Mouse (Mus musculus) heart, embryonic 15.5 days (tissue): ENCODE results near the gene Nat8f5. TPM values are rescaled to one million over a fixed set of nuclear protein-coding genes. Genes with fewer than 3 reads are reported as not detected.
"Not testable (repeated sequence)": the region's sequence is repeated elsewhere in the genome, so short reads cannot be mapped to it uniquely, and the experiment has no call there.

Source experiments
- ATAC-seq: fragments of 200-750 bp; cut with Nextera tagmentation; replicated peaks from 2 replicates; pipeline ENCODE4 v1.8.0; 2017; ENCODE audit warnings: low read depth, moderate TSS enrichment; ENCODE audit not compliant: insufficient number of reproducible peaks, insufficient read depth, low FRiP score
- H3K27ac ChIP-seq: fragments of 300-500 bp; sonication (generic); 2 replicates; pipeline ENCODE4 v1.5.1; 2015; ENCODE audit warnings: mild to moderate bottlenecking, inconsistent platforms
- H3K27me3 ChIP-seq: fragments of 300-500 bp; sonication (generic); 2 replicates; pipeline ENCODE4 v1.6.1; 2015; ENCODE audit warnings: inconsistent platforms
- H3K36me3 ChIP-seq: fragments of 300-500 bp; sonication (generic); 2 replicates; pipeline ENCODE4 v1.6.1; 2015; ENCODE audit warnings: mild to moderate bottlenecking, inconsistent platforms
- H3K4me1 ChIP-seq: fragments of 300-500 bp; sonication (generic); replicated peaks from 2 replicates; pipeline ENCODE4 v1.6.1; 2015; ENCODE audit warnings: inconsistent platforms
- H3K4me2 ChIP-seq: fragments of 300-500 bp; sonication (generic); 2 replicates; pipeline ENCODE4 v1.6.1; 2015; ENCODE audit warnings: inconsistent platforms, mild to moderate bottlenecking, moderate library complexity
- H3K4me3 ChIP-seq: fragments of 300-500 bp; sonication (generic); 2 replicates; pipeline ENCODE4 v1.5.1; 2015; ENCODE audit warnings: mild to moderate bottlenecking, inconsistent platforms
- H3K9ac ChIP-seq: fragments of 300-500 bp; sonication (generic); 2 replicates; pipeline ENCODE4 v1.6.1; 2015; ENCODE audit warnings: mild to moderate bottlenecking, inconsistent platforms
- H3K9me3 ChIP-seq: fragments of 300-500 bp; sonication (generic); replicated peaks from 2 replicates; pipeline ENCODE4 v1.6.1; 2016; ENCODE audit warnings: inconsistent platforms
- WGBS: fragments of 180-500 bp; shearing (Covaris S2); methylation state at CpG from one replicate; pipeline ENCODE4 v1.1.7; 2015; ENCODE audit warnings: mixed read lengths; 5-methylcytosine and 5-hydroxymethylcytosine counted together
- polyA plus RNA-seq: library from polyadenylated mRNA; unstranded; fragments of >200 nt; fragmentation: Nextera tagmentation; extraction: Ambion mirVana; gene quantifications from 2 replicates; pipeline ENCODE4 v1.2.1, GENCODE M21; 2015

Gene Nat8f5
- polyA plus RNA-seq, 1 experiment from 2014 or later: not detected

DNA sequence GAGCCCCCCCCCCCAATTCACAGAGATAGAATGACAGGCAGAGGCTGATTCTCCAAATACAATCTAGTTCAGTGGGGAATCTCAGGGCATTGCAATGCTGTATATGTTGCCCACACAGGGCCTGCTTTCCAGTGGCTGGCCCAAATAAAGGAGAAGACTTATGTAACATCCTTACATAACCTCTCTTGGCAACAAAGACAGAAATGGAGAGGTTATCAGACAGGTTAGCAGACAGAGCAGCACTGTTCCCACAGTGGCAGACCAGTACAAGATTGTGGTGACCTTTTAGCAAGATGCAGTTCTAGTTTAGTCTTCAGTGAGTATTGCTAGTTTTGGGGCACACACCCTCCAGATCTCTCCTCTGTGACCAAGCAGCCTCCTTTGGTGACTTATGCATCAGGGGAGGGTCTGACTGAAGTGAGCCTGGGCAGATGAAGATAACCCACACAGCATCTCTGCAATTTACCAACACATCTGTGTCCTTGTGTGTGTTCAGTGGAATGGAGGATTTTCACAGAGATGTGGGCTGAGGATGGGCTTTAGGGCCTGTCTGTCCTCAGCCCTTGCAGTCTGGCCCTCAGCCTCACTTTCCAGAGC, 13.8 kb upstream of the Nat8f5 start:
- H3K27ac ChIP-seq, ATAC-seq, H3K36me3 ChIP-seq, H3K27me3 ChIP-seq, H3K4me2 ChIP-seq, H3K9me3 ChIP-seq, H3K4me1 ChIP-seq, H3K4me3 ChIP-seq, H3K9ac ChIP-seq: not testable (repeated sequence)

DNA sequence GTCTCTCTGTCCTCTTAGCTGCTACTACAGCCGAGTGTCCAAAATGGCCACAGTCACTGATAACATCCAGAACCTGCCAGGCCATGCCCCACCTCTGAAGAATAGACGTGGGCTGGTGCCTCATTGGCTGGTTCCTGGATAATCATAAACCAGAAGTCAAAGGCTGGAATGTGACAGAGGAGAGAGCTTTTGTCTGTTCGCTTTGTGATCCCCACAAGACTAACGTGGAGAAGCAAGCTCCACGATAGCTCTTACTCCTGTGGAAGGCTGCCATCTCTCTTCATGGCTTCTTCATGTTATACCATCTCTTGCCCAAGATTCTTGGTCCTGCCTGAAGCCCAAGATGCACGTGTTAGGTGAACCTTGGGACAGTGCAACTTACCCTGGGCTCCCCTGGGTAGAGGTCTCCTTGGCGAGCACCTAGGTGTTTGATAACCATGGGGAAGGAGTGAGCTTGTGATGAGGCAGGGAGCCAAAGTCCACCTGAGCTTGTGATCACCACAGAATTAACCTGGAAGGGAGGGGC, 11.1 kb upstream of the Nat8f5 start, which contains the start of gene Nat8:
Gene Nat8, minus strand, starts transcription at position 287 of the 526 bp plus-strand sequence.
- Histone ChIP-seq H3K9ac (no peak within 1 kb of the TSS), H3K4me1 (no peaks in the 10 kb centered on the region), H3K27me3 (no peaks in the 10 kb centered on the region), H3K9me3 (no peaks in the 10 kb centered on the region), H3K36me3 (no peaks in the 10 kb centered on the region), H3K4me2 (no peak within 1 kb of the TSS), H3K4me3 (no peak within 1 kb of the TSS), H3K27ac (no peak within 1 kb of the TSS)
- no peak for ATAC-seq
- 71% methylated on average over 7 of the region's 7 CpGs for WGBS

DNA sequence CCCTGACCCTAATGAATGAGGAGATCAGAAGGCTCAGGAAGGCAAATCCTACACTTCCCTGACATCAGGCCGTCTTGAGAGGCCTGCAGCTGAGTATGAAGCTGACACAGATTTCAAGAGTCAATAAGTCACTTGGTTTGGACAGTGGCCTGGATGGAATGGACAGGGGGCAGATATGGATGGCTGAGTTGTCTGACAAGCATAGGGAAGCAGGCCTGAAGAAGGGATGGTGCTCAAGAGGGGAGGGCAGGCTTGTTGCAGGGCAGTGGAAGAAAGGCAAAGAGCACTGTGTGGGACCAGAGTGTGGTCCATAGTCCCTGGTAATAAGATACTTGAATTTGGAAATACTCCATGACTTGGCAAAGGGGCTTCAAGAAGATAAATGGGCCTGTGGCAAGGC, 8.7 kb upstream of the Nat8f5 start:
- ATAC-seq: no peak
- no peak overlapping the region for H3K4me2 ChIP-seq
- no peaks in the 10 kb centered on the region for H3K9me3 ChIP-seq
- no peaks in the 10 kb centered on the region for H3K27me3 ChIP-seq
- H3K27ac ChIP-seq: no peak overlapping the region
- no peak overlapping the region for H3K4me3 ChIP-seq
- H3K4me1 ChIP-seq: no peaks in the 10 kb centered on the region
- H3K36me3 ChIP-seq: no peaks in the 10 kb centered on the region
- no peak overlapping the region for H3K9ac ChIP-seq
- WGBS: 56% methylated on average over 1 of the region's 1 CpGs

DNA sequence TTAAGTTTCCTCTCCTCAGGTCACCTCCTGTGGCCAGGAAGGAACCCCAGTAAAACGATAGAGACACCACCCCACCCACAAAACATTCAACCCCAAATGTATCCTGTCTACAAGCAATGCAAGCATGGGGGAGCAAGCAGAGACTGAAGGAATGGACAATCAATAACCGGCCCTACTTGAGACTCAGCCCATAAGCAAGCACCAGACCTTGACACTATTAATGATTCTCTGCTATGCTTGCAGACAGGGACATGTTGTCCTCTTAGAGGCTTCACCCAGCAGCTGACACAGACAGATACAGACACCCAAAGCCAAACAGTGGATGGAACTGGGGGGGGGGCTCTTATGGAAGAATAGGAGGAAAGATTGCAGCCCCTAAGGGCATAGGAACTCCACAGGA, 5.1 kb upstream of the Nat8f5 start:
- H3K4me1 ChIP-seq: no peaks in the 10 kb centered on the region
- WGBS: 83% methylated on average over 2 of the region's 2 CpGs
- no peak overlapping the region for H3K9ac ChIP-seq
- no peak overlapping the region for H3K4me3 ChIP-seq
- no peak overlapping the region for H3K27ac ChIP-seq
- no peak for ATAC-seq
- H3K4me2 ChIP-seq: no peak overlapping the region
- no peaks in the 10 kb centered on the region for H3K27me3 ChIP-seq
- no peaks in the 10 kb centered on the region for H3K9me3 ChIP-seq
- no peaks in the 10 kb centered on the region for H3K36me3 ChIP-seq

DNA sequence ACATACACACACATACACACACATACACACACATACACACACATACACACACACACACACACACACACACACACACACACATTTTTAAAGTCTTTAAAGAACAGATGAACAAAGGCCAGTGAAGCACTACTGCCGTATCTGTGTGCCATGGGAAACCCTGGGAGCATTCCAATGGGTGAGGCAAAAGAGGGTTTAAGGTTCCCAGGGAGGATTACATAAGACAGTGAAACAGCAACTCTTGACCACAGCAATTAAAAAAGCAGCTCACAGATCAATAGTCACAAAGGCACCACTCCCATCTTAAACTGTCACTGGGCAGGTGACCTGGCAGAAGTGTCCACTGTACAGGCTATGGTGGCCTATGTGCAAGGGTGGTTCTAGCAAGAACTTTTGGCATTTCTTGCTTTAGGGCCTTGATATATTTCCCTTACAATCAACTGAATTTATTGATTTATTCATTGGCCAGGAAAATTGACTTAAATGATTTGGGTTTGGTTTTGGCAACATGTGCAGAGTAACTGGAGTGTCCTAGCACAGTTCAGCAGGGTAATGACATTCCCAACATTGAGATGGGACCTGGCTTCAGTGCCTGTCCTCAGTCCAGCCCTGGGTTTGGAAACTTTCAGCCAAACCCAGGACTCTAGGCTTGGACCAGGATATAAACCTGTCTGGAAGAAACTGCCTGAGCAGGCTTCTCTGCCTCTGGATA, 2.8 kb upstream of the Nat8f5 start:
- Histone ChIP-seq H3K9ac (no peak overlapping the region), H3K4me3 (no peak overlapping the region), H3K27me3 (no peaks in the 10 kb centered on the region), H3K4me1 (no peaks in the 10 kb centered on the region), H3K27ac (no peak overlapping the region), H3K36me3 (no peaks in the 10 kb centered on the region), H3K9me3 (no peaks in the 10 kb centered on the region), H3K4me2 (no peak overlapping the region)
- ATAC-seq: no peak
- WGBS: 89% methylated on average over 1 of the region's 1 CpGs

DNA sequence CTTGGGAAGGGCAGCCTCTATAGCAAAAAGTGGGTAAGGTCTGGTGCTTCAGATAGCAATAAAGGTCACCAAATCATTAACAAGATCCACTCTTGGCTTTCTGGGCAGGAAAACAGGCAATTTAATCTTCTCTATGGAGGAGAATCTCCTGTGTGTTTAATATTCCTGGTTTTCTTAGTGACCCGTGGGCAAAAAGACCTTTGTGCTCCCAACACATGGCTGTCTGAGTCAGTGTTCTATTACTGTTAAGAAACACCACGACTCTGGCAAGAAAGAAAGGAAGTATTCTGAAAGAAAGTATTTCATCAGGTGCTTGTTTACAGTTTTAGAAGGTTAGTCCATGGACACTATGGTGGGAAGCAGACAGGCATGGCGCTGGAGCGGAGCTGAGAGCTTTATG, 1.5 kb upstream of the Nat8f5 start:
- Histone ChIP-seq H3K9ac (no peak overlapping the region), H3K4me3 (no peak overlapping the region), H3K9me3 (no peaks in the 10 kb centered on the region), H3K4me1 (no peaks in the 10 kb centered on the region), H3K4me2 (no peak overlapping the region), H3K27me3 (no peaks in the 10 kb centered on the region), H3K36me3 (no peaks in the 10 kb centered on the region), H3K27ac (no peak overlapping the region)
- 69% methylated on average over 4 of the region's 4 CpGs for WGBS
- ATAC-seq: no peak

DNA sequence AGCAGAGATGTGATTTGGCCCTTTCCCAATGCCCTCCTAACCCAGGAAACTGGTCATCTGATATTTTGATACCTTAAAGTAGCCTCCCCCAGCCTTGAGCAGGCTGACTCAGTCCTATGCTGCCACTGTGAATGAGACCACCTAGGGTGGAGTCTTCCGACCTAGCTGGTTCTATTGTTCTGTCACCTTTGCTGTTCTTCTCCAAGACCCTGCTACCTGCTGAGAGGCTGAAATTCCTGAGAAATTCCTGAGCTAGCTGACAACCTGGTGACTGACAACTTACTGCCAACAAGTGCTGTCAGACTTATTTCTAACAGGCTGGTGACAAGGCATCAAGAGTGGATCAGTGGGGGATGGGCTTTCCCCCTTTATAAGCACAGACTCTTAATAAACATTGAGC, 2.4 kb downstream of the Nat8f5 start:
- Histone ChIP-seq H3K36me3 (no peaks in the 10 kb centered on the region), H3K9me3 (no peaks in the 10 kb centered on the region), H3K4me2 (no peak overlapping the region), H3K27ac (no peak overlapping the region), H3K4me1 (no peaks in the 10 kb centered on the region), H3K9ac (no peak overlapping the region), H3K4me3 (no peak overlapping the region), H3K27me3 (no peaks in the 10 kb centered on the region)
- WGBS: 54% methylated on average over 1 of the region's 1 CpGs
- ATAC-seq: no peak

DNA sequence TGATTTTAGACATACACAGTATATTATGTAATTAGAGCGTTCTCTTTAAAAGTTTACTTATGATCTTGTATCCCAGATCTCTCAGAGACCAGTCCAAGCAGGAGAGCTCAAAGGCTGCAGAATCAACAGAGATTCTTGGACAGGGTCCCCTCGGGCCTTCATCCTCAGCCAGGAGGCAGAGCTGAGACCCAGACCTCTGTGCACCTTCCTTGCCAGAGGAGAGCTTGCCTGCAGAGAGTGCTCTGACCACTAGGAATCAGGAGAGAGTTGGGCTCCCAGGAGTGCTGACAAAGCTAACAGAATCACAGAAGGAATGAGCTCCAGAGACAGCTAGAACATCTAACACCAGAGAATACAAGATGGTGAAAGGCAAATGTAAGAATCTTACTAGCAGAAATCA, 7.4 kb downstream of the Nat8f5 start:
- no peaks in the 10 kb centered on the region for H3K36me3 ChIP-seq
- no peak overlapping the region for H3K4me2 ChIP-seq
- no peak overlapping the region for H3K9ac ChIP-seq
- no peaks in the 10 kb centered on the region for H3K9me3 ChIP-seq
- 77% methylated on average over 2 of the region's 2 CpGs for WGBS
- no peak overlapping the region for H3K4me3 ChIP-seq
- H3K27me3 ChIP-seq: no peaks in the 10 kb centered on the region
- ATAC-seq: no peak
- H3K4me1 ChIP-seq: no peaks in the 10 kb centered on the region
- no peak overlapping the region for H3K27ac ChIP-seq

DNA sequence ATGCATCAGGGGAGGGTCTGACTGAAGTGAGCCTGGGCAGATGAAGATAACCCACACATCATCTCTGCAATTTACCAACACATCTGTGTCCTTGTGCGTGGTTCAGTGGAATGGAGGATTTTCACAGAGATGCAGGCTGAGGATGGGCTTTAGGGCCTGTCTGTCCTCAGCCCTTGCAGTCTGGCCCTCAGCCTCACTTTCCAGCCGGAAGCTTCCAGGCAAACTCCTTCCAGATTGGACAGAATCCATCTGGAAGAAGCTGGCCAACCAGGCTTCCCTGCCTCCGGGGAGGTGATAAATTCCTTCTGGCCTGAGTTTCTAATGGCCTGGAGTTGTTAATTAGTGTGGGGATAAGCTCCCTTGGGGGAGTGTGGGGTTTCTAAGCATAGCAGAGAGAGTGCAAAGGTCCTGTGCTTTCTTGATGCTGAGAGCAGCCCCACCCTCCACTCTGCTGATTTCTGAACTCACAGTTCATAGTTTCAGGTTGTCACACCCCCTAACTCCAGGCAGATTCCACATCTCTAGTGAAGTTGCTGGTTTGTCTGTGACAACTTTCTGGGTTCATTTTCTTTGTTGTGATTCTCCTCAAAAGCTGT, 9.7 kb downstream of the Nat8f5 start:
- WGBS: 37% methylated on average over 3 of the region's 3 CpGs
- not testable (repeated sequence) for H3K4me2 ChIP-seq, H3K9me3 ChIP-seq, H3K36me3 ChIP-seq, H3K27me3 ChIP-seq, H3K4me3 ChIP-seq, H3K9ac ChIP-seq, H3K4me1 ChIP-seq, H3K27ac ChIP-seq, ATAC-seq

DNA sequence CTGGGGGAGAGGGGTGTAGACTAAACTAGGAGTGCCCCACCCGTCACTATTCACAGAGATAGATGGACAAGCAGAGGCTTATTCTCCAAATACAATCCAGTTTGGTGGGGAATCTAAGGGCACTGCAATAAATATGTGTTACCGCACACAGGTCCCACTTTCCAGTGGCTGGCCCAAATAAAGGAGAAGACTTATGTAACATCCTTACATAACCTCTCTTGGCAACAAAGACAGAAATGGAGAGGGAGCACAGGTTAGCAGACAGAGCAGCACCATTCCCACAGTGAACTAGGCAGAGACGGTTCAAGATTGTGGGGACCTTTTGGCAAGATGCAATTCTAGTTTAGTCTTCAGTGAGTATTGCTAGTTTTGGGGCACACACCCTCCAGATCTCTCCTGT, 10.3 kb downstream of the Nat8f5 start:
- H3K9ac ChIP-seq, H3K27ac ChIP-seq: not testable (repeated sequence)

DNA sequence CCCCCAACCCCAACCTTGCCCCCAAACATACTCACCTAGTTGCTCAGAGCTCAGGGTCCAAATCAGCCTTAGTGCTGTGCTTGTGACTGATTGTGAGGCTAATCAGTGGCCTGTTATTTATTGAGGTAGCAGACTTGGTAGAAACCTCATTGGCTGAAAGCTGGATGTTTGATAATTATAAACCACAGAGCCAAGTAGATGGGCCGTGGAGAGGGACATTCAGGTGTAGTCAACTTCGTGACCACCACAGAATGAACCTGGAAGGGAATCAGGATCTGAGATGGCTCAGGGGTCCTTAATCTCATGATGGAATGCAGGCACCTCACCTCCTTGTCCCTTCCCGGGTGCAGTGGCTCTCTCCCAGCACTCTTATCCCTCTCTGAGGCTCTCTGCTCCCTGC, 11.0 kb downstream of the Nat8f5 start:
- not testable (repeated sequence) for H3K27me3 ChIP-seq, H3K27ac ChIP-seq, H3K4me1 ChIP-seq, ATAC-seq, H3K4me3 ChIP-seq, H3K9ac ChIP-seq, H3K36me3 ChIP-seq, H3K9me3 ChIP-seq, H3K4me2 ChIP-seq
- WGBS: 33% methylated on average over 3 of the region's 3 CpGs

More for the DNA sequence above, 10.3 kb downstream of the Nat8f5 start:
- not testable (repeated sequence) for H3K27me3 ChIP-seq, H3K4me1 ChIP-seq, ATAC-seq, H3K9me3 ChIP-seq, H3K36me3 ChIP-seq, H3K4me2 ChIP-seq, H3K4me3 ChIP-seq
- 89% methylated on average over 2 of the region's 3 CpGs for WGBS

DNA sequence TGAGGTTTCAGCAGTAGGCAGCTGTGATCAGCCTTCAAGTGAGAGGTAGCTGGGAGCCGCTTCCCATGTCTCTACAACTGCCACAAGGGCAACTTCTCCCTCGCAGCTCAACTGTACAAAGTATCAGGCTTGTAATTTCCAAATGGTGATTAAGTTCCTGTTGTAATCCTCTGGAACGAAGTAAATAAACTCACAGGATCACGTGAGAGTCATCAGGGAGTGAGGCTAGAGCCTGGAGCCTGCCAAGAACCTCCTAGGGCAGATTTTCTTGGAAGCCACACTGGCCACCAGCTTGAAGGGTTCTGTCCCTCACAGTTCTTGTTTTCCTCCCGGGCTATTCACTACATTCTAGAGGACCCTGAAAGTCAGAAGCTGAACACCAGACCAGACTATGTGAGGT, 17.6 kb downstream of the Nat8f5 start:
- not testable (repeated sequence) for H3K36me3 ChIP-seq, H3K4me2 ChIP-seq, H3K27me3 ChIP-seq, H3K9me3 ChIP-seq, H3K9ac ChIP-seq, H3K27ac ChIP-seq, H3K4me3 ChIP-seq, H3K4me1 ChIP-seq, ATAC-seq
- WGBS: 56% methylated on average over 5 of the region's 5 CpGs
